Mouse (Mus musculus): ENCODE measurements at regions not wholly inside any gene's neighbourhood (a gene's known extent, or its start where the extent isn't known, plus 50 kb on each side); places are given as distances from the start of the nearest gene placed in this dataset.

- no peaks in the 10 kb centered on the region for H3K4me1 ChIP-seq (ENCODE audit: control insufficient read depth, low read depth, low read length)
- H3K27ac ChIP-seq (ENCODE audit: low read length), result no peak overlapping the region
- no peak overlapping the region for H3K4me2 ChIP-seq (ENCODE audit: low read depth, low read length)
- H3K4me3 ChIP-seq (ENCODE audit: low read depth, low read length), result no peak overlapping the region
- H3K9me3 ChIP-seq (replicated peaks; ENCODE audit: control insufficient read depth, low read length), result no peaks in the 10 kb centered on the region
- no peak for ATAC-seq (ENCODE audit: low read depth)
- H3K9ac ChIP-seq (ENCODE audit: low read depth, low read length), result no peak overlapping the region
- H3K27me3 ChIP-seq (ENCODE audit: control insufficient read depth, insufficient read depth, low read depth, low read length), result no peaks in the 10 kb centered on the region
- no peaks in the 10 kb centered on the region for H3K36me3 ChIP-seq (ENCODE audit: control insufficient read depth, insufficient read depth)
Measured at GRCm38 (mm10) chr13:91410116-91410515, 50.0 kb upstream of the Ssbp2 start.
